Mouse (Mus musculus) gonadal fat pad, adult 2 months (tissue): ENCODE measurements around the gene BC048671. TPM values are rescaled to one million over a fixed set of nuclear protein-coding genes. Genes with fewer than 3 reads are reported as not detected.

Experiments used
- DNase-seq: peaks from one replicate; pipeline ENCODE4 v3.0.0-alpha.2; 2012; ENCODE audit warnings: low read depth
- polyA plus RNA-seq: library from polyadenylated mRNA; depleted of rRNA; stranded (reverse); fragments of >200 nt; gene quantifications from 2 replicates; pipeline ENCODE4 v1.2.3, GENCODE M21; 2012; rRNA removed

BC048671 gene
- polyA plus RNA-seq, 1 experiment: 0.92 TPM

- DNase-seq: no peak
Observed at GRCm38 (mm10) chr6:90350011-90350410, 49.0 kb downstream of the BC048671 start.

Other genes with a start within 250 kb of the BC048671 start
- gene Vmn1r49, start 222.7 kb upstream of the BC048671 start, polyA plus RNA-seq: not detected in 2 replicates
- not detected in 2 replicates for gene Vmn1r50, start 199.8 kb upstream of the BC048671 start, polyA plus RNA-seq
- not detected in 2 replicates for gene Vmn1r51, start 178.6 kb upstream of the BC048671 start, polyA plus RNA-seq
- gene Vmn1r52, start 126.4 kb upstream of the BC048671 start, polyA plus RNA-seq: not detected in 2 replicates
- gene V1ra8, start 98.4 kb upstream of the BC048671 start, polyA plus RNA-seq: not detected in 2 replicates
- 0.14 TPM in 1 of 2 replicates, not detected in the other for gene Vmn1r53, start 76.8 kb upstream of the BC048671 start, polyA plus RNA-seq
- not detected in 2 replicates for gene Vmn1r54, start 54.9 kb upstream of the BC048671 start, polyA plus RNA-seq
- 0.37 and 0.69 TPM in 2 replicates for gene Chst13, start 24.0 kb downstream of the BC048671 start, polyA plus RNA-seq
- 0.41 and 0.88 TPM in 2 replicates for gene Uroc1, start 32.1 kb downstream of the BC048671 start, polyA plus RNA-seq
- 15.2 and 19.9 TPM in 2 replicates for gene Zxdc, start 68.3 kb downstream of the BC048671 start, polyA plus RNA-seq
- gene Cfap100, start 127.6 kb downstream of the BC048671 start, polyA plus RNA-seq: 1.1 and 2.6 TPM in 2 replicates
- gene Klf15, start 161.4 kb downstream of the BC048671 start, polyA plus RNA-seq: 78.7 and 86.9 TPM in 2 replicates
- gene Aldh1l1, start 185.2 kb downstream of the BC048671 start, polyA plus RNA-seq: 38.4 and 47.0 TPM in 2 replicates